Mouse (Mus musculus) thymus, postnatal 14 days (tissue): ENCODE data around the gene Ebna1bp2.

ENCODE experiments used
- DNase-seq: peaks from one replicate; pipeline ENCODE4 v3.0.0; 2021

The Ebna1bp2 gene

GRCm38 (mm10) chr4:118620279-118620966 lies at the start of gene Ebna1bp2, which contains the start of gene Cfap57:
Gene Ebna1bp2, plus strand, starts transcription at chr4:118620799.
Gene Cfap57, minus strand, starts transcription at chr4:118620777.
- DNase-seq, result peak; percentile 92

- no peak for DNase-seq
These were observed 49.2 kb upstream of the Ebna1bp2 start for GRCm38 (mm10) chr4:118571441-118571840.

GRCm38 (mm10) chr4:118576097-118576496 lies 44.5 kb upstream of the Ebna1bp2 start:
- DNase-seq, result peak; percentile 76

- DNase-seq, result peak; percentile 49
These were observed 41.3 kb upstream of the Ebna1bp2 start for GRCm38 (mm10) chr4:118579313-118579712.

- no peak for DNase-seq
These were observed 39.1 kb upstream of the Ebna1bp2 start for GRCm38 (mm10) chr4:118581508-118581907.

GRCm38 (mm10) chr4:118582629-118583028 lies 38.0 kb upstream of the Ebna1bp2 start:
- peak; percentile 16 for DNase-seq

- no peak for DNase-seq
These were observed 31.4 kb upstream of the Ebna1bp2 start for GRCm38 (mm10) chr4:118589053-118589732.

DNA sequence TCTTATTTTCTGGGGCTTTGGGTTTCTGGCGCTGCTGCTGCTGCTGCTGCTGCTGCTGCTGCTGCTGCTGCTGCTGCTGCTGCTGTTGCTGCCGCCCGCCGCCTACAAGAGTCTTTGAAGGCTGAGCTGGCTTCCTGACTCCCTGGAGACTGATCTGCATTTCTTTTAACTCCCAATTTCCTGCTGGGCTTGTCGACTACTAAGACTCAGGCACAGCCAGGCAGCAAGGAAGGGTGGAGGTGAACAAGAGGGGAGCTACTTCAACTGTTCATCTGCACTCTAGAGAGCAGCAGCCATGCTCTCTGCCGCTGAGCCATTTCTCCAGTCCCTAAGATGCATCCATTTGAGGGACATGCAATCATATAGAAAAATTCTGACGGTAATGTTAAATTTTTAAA lies 30.9 kb upstream of the Ebna1bp2 start:
- no peak for DNase-seq

- DNase-seq, result no peak
These were observed 16.5 kb upstream of the Ebna1bp2 start for GRCm38 (mm10) chr4:118604065-118604464.

DNA sequence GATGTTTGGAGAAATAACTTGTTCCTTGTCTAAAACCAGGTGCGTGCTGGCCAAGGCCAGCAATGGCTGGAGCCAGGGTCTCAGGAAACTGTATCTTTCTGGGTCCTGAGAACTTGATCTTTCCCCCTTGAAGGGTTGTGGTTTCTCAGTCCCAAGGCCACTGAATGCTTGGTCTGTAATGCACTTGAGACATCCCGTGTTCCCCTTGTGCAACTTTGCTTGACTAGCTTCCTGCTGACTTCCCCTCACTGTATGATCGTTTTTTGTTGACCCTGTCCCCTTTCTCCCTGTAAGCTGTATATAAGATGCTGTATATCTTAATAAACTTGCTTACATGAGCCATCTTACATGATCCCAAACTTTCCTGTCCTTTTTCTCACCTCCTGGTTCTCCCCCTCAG lies 10.8 kb upstream of the Ebna1bp2 start:
- no peak for DNase-seq

- DNase-seq, result peak; percentile 40
These were observed 8.0 kb upstream of the Ebna1bp2 start for GRCm38 (mm10) chr4:118612619-118613018.

GRCm38 (mm10) chr4:118615412-118615811 lies 5.2 kb upstream of the Ebna1bp2 start:
- no peak for DNase-seq

GRCm38 (mm10) chr4:118620967-118621320 lies 345 bp downstream of the Ebna1bp2 start:
- no peak for DNase-seq

GRCm38 (mm10) chr4:118621781-118622180 lies 1.2 kb downstream of the Ebna1bp2 start:
- no peak for DNase-seq

- DNase-seq, result no peak
These were observed 9.7 kb downstream of the Ebna1bp2 start for GRCm38 (mm10) chr4:118630261-118630660.

DNA sequence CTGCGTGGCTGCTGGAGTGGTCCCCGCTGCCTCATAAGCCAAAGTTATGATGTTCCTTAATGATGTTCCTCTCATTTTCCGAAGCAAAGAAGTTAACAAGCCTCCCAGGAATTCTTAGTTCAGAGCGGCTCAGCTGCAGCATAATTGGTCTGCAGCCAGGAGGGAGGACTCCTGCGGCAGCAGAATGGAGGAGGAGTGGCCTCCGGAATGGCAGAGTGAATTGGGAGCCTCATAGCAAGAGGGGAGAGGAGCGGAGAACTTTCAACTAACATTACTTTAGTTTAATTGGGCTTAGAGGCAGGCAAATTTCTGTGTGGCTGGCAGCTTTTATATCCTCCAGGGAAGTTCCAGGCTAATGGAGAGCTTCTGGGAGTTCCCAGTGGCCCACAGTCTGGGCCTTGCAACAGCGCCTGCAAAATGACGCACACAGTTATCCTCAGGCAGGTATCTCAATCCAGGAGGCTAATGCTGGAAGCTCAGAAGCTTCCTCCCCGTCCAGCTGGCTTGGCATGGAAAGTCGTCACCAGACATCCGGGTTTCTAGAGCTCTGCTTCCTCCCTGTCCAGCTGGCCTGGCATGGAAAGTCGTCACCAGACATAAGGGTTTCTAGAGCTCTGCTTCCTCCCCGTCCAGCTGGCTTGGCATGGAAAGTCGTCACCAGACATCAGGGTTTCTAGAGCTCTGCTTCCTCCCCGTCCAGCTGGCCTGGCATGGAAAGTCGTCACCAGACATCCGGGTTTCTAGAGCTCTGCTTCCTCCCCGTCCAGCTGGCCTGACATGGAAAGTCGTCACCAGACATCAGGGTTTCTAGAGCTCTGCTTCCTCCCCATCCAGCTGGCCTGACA lies 22.0 kb downstream of the Ebna1bp2 start:
- no peak for DNase-seq

DNA sequence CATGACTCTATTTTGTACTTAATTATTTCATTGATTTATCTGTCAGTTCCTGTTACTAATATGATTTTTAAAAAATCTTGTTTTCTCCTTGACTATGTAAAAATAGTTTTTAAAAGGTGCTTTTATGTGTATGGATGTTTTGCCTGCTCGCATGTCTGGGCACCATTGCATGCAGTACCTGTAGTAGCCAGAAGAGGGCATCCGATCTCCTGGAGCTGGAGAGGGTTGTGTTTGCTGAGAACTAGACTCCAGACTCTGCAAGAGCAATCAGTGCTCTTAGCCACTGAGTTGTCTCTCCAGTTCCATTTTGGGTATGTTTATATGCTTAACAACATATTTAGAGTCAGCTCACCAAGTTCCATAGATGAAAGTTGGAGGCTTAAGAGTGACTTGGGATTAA lies 24.6 kb downstream of the Ebna1bp2 start:
- peak; percentile 62 for DNase-seq

GRCm38 (mm10) chr4:118658652-118659051 lies 38.1 kb downstream of the Ebna1bp2 start, which contains the start of gene Olfr62:
Gene Olfr62, plus strand, starts transcription at chr4:118658952.
- no peak for DNase-seq
